Mouse (Mus musculus) testis, adult 2 months (tissue): ENCODE data around the gene Olfr1045.

Source experiments
- CTCF ChIP-seq: fragments of 200-500 bp; IDR thresholded peaks from 2 replicates; pipeline ENCODE4 v1.5.1; 2012; ENCODE audit warnings: low read depth, mild to moderate bottlenecking, inconsistent platforms, low read length, moderate library complexity; ENCODE audit not compliant: control insufficient read depth, insufficient read depth, insufficient replicate concordance
- POLR2A ChIP-seq: fragments of 200-500 bp; IDR thresholded peaks from 2 replicates; pipeline ENCODE4 v1.6.1; 2012; ENCODE audit warnings: low read depth, mild to moderate bottlenecking, inconsistent platforms, low read length, moderate library complexity; ENCODE audit not compliant: control insufficient read depth

DNA sequence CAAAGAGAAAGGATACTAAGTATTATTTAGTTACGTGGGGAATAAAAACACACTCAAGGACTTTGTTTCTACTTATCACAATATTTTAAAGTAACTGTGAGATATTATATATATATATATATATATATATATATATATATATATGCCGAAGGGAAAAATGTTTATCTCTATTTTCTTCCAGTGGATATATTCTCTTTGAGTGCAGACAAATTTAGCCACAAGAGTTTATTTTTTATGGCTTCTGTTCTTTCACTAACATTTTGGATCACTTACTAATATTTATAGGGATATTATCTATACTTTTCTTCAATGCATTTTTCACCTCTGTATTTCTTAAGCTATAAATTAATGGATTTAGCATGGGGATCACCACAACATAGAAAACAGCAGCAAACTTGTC lies 41.1 kb downstream of the Olfr1045 start, which contains the start of gene Olfr1042:
- TF ChIP-seq CTCF (no peak), POLR2A (no peak)
